Mouse (Mus musculus): ENCODE measurements around the gene Slc6a4. TPM values are rescaled to one million over a fixed set of nuclear protein-coding genes. Genes with fewer than 3 reads are reported as not detected.

Gene Slc6a4
- polyA plus RNA-seq, 1 experiment from 2014 or later, result 5.0 TPM

- no peaks in the 10 kb centered on the region for H3K27me3 ChIP-seq (ENCODE audit: control insufficient read depth, insufficient read depth, low read length)
- no peak overlapping the region for H3K27ac ChIP-seq (replicated peaks; ENCODE audit: low read depth, low read length)
- no peaks in the 10 kb centered on the region for H3K9me3 ChIP-seq (ENCODE audit: control insufficient read depth, low read length)
- H3K4me1 ChIP-seq (ENCODE audit: control insufficient read depth, insufficient read depth, low read length), result no peaks in the 10 kb centered on the region
- peaks cover 58% of the 10 kb centered on the region for H3K36me3 ChIP-seq (ENCODE audit: control insufficient read depth, insufficient read depth, low read length)
- H3K4me3 ChIP-seq (replicated peaks; ENCODE audit: low read depth, low read length), result no peak overlapping the region
- DNase-seq, result no peak
- H3K9ac ChIP-seq (replicated peaks; ENCODE audit: low read length), result no peak overlapping the region
- H3K4me2 ChIP-seq (ENCODE audit: low read length), result no peak overlapping the region
- no peak for ATAC-seq (ENCODE audit: low FRiP score, low TSS enrichment)
Observed at GRCm38 (mm10) chr11:76984173-76984572, 14.2 kb upstream of the Slc6a4 start.

GRCm38 (mm10) chr11:76990839-76991238 is 7.6 kb upstream of the Slc6a4 start:
- H3K27ac ChIP-seq (replicated peaks; ENCODE audit: low read depth, low read length), result no peak overlapping the region
- H3K9me3 ChIP-seq (ENCODE audit: control insufficient read depth, low read length), result no peaks in the 10 kb centered on the region
- ATAC-seq (ENCODE audit: low FRiP score, low TSS enrichment), result no peak
- no peak for DNase-seq
- WGBS, result 86% methylated on average over 5 of the region's 5 CpGs
- no peak overlapping the region for H3K4me3 ChIP-seq (replicated peaks; ENCODE audit: low read depth, low read length)
- H3K4me1 ChIP-seq (ENCODE audit: control insufficient read depth, insufficient read depth, low read length), result no peaks in the 10 kb centered on the region
- H3K27me3 ChIP-seq (ENCODE audit: control insufficient read depth, insufficient read depth, low read length), result no peaks in the 10 kb centered on the region; the same call in 1 of the 2 replicates
- H3K4me2 ChIP-seq (ENCODE audit: low read length), result no peak overlapping the region
- H3K9ac ChIP-seq (replicated peaks; ENCODE audit: low read length), result no peak overlapping the region
- H3K36me3 ChIP-seq (ENCODE audit: control insufficient read depth, insufficient read depth, low read length), result peaks cover 27% of the 10 kb centered on the region

- Histone ChIP-seq H3K4me1 (ENCODE audit: control insufficient read depth, insufficient read depth, low read length) (peaks cover 2% of the 10 kb centered on the region), H3K9ac (replicated peaks; ENCODE audit: low read length) (no peak overlapping the region), H3K36me3 (ENCODE audit: control insufficient read depth, insufficient read depth, low read length) (0 out of 2 replicates have a peak, but pooled peaks cover 8% of the 10 kb centered on the region), H3K27me3 (ENCODE audit: control insufficient read depth, insufficient read depth, low read length) (peaks cover 15% of the 10 kb centered on the region), H3K9me3 (ENCODE audit: control insufficient read depth, low read length) (no peaks in the 10 kb centered on the region), H3K4me3 (replicated peaks; ENCODE audit: low read depth, low read length) (no peak overlapping the region), H3K4me2 (ENCODE audit: low read length) (no peak overlapping the region), H3K27ac (replicated peaks; ENCODE audit: low read depth, low read length) (no peak overlapping the region)
- no peak for DNase-seq
- no peak for ATAC-seq (ENCODE audit: low FRiP score, low TSS enrichment)
- 30% methylated on average over 4 of the region's 4 CpGs for WGBS
Observed at GRCm38 (mm10) chr11:76992886-76993285, 5.5 kb upstream of the Slc6a4 start.

- no peak for ATAC-seq (ENCODE audit: low FRiP score, low TSS enrichment)
- Histone ChIP-seq H3K27me3 (ENCODE audit: control insufficient read depth, insufficient read depth, low read length) (peaks cover 44% of the 10 kb centered on the region), H3K27ac (replicated peaks; ENCODE audit: low read depth, low read length) (no peak overlapping the region)
Observed at GRCm38 (mm10) chr11:76995966-76996672, 2.3 kb upstream of the Slc6a4 start.

GRCm38 (mm10) chr11:76997305-76997704 is 1.1 kb upstream of the Slc6a4 start:
- Histone ChIP-seq H3K4me3 (replicated peaks; ENCODE audit: low read depth, low read length) (peak overlapping the region; percentile 43), H3K27me3 (ENCODE audit: control insufficient read depth, insufficient read depth, low read length) (peaks cover 44% of the 10 kb centered on the region), H3K27ac (replicated peaks; ENCODE audit: low read depth, low read length) (no peak overlapping the region), H3K36me3 (ENCODE audit: control insufficient read depth, insufficient read depth, low read length) (no peaks in the 10 kb centered on the region), H3K9me3 (ENCODE audit: control insufficient read depth, low read length) (no peaks in the 10 kb centered on the region), H3K9ac (replicated peaks; ENCODE audit: low read length) (no peak overlapping the region; the same call in 1 of the 2 replicates), H3K4me1 (ENCODE audit: control insufficient read depth, insufficient read depth, low read length) (peaks cover 10% of the 10 kb centered on the region), H3K4me2 (ENCODE audit: low read length) (peak overlapping the region; percentile 86)
- under 1% methylated on average over 21 of the region's 21 CpGs for WGBS
- ATAC-seq (ENCODE audit: low FRiP score, low TSS enrichment) (peak; percentile 76), DNase-seq (peak; percentile 89)

More at GRCm38 (mm10) chr11:76995966-76996672, 2.3 kb upstream of the Slc6a4 start:
- no peaks in the 10 kb centered on the region for H3K36me3 ChIP-seq (ENCODE audit: control insufficient read depth, insufficient read depth, low read length)
- no peak overlapping the region for H3K4me3 ChIP-seq (replicated peaks; ENCODE audit: low read depth, low read length)
- no peak for DNase-seq
- WGBS, result 64% methylated on average over 20 of the region's 20 CpGs
- H3K4me1 ChIP-seq (ENCODE audit: control insufficient read depth, insufficient read depth, low read length), result peaks cover 10% of the 10 kb centered on the region
- H3K9ac ChIP-seq (replicated peaks; ENCODE audit: low read length), result no peak overlapping the region
- H3K9me3 ChIP-seq (ENCODE audit: control insufficient read depth, low read length), result no peaks in the 10 kb centered on the region
- no peak overlapping the region for H3K4me2 ChIP-seq (ENCODE audit: low read length)

GRCm38 (mm10) chr11:76998705-76999226 is 363 bp downstream of the Slc6a4 start:
- no peak overlapping the region; the same call in 1 of the 2 replicates for H3K9ac ChIP-seq (replicated peaks; ENCODE audit: low read length)
- 8% methylated on average over 24 of the region's 24 CpGs for WGBS
- H3K36me3 ChIP-seq (ENCODE audit: control insufficient read depth, insufficient read depth, low read length), result no peaks in the 10 kb centered on the region
- peaks cover 44% of the 10 kb centered on the region for H3K27me3 ChIP-seq (ENCODE audit: control insufficient read depth, insufficient read depth, low read length)
- H3K4me2 ChIP-seq (ENCODE audit: low read length), result peak overlapping the region; percentile 86
- H3K4me1 ChIP-seq (ENCODE audit: control insufficient read depth, insufficient read depth, low read length), result peaks cover 10% of the 10 kb centered on the region
- H3K4me3 ChIP-seq (replicated peaks; ENCODE audit: low read depth, low read length), result peak overlapping the region; percentile 43
- H3K9me3 ChIP-seq (ENCODE audit: control insufficient read depth, low read length), result no peaks in the 10 kb centered on the region
- no peak overlapping the region for H3K27ac ChIP-seq (replicated peaks; ENCODE audit: low read depth, low read length)
- ATAC-seq (ENCODE audit: low FRiP score, low TSS enrichment) (no peak), DNase-seq (peak; percentile 31)

GRCm38 (mm10) chr11:77000741-77001140 is 2.3 kb downstream of the Slc6a4 start:
- peaks cover 44% of the 10 kb centered on the region for H3K27me3 ChIP-seq (ENCODE audit: control insufficient read depth, insufficient read depth, low read length)
- no peak overlapping the region for H3K27ac ChIP-seq (replicated peaks; ENCODE audit: low read depth, low read length)
- DNase-seq, result no peak
- no peaks in the 10 kb centered on the region for H3K36me3 ChIP-seq (ENCODE audit: control insufficient read depth, insufficient read depth, low read length)
- no peak overlapping the region for H3K4me3 ChIP-seq (replicated peaks; ENCODE audit: low read depth, low read length)
- 72% methylated on average over 5 of the region's 5 CpGs for WGBS
- peaks cover 10% of the 10 kb centered on the region for H3K4me1 ChIP-seq (ENCODE audit: control insufficient read depth, insufficient read depth, low read length)
- no peak for ATAC-seq (ENCODE audit: low FRiP score, low TSS enrichment)
- H3K4me2 ChIP-seq (ENCODE audit: low read length), result no peak overlapping the region
- H3K9me3 ChIP-seq (ENCODE audit: control insufficient read depth, low read length), result no peaks in the 10 kb centered on the region
- no peak overlapping the region for H3K9ac ChIP-seq (replicated peaks; ENCODE audit: low read length)

GRCm38 (mm10) chr11:77002361-77002760 is 4.0 kb downstream of the Slc6a4 start:
- no peak overlapping the region for H3K4me3 ChIP-seq (replicated peaks; ENCODE audit: low read depth, low read length)
- WGBS, result 83% methylated on average over 1 of the region's 1 CpGs
- H3K36me3 ChIP-seq (ENCODE audit: control insufficient read depth, insufficient read depth, low read length), result no peaks in the 10 kb centered on the region
- no peak overlapping the region for H3K27ac ChIP-seq (replicated peaks; ENCODE audit: low read depth, low read length)
- H3K9me3 ChIP-seq (ENCODE audit: control insufficient read depth, low read length), result no peaks in the 10 kb centered on the region
- no peak overlapping the region for H3K9ac ChIP-seq (replicated peaks; ENCODE audit: low read length)
- peaks cover 10% of the 10 kb centered on the region for H3K4me1 ChIP-seq (ENCODE audit: control insufficient read depth, insufficient read depth, low read length)
- no peak for DNase-seq
- H3K4me2 ChIP-seq (ENCODE audit: low read length), result no peak overlapping the region
- peaks cover 34% of the 10 kb centered on the region for H3K27me3 ChIP-seq (ENCODE audit: control insufficient read depth, insufficient read depth, low read length)
- no peak for ATAC-seq (ENCODE audit: low FRiP score, low TSS enrichment)

- Histone ChIP-seq H3K4me1 (ENCODE audit: control insufficient read depth, insufficient read depth, low read length) (no peaks in the 10 kb centered on the region), H3K9me3 (ENCODE audit: control insufficient read depth, low read length) (no peaks in the 10 kb centered on the region), H3K27me3 (ENCODE audit: control insufficient read depth, insufficient read depth, low read length) (no peaks in the 10 kb centered on the region), H3K36me3 (ENCODE audit: control insufficient read depth, insufficient read depth, low read length) (no peaks in the 10 kb centered on the region), H3K4me3 (replicated peaks; ENCODE audit: low read depth, low read length) (no peak overlapping the region), H3K9ac (replicated peaks; ENCODE audit: low read length) (no peak overlapping the region), H3K27ac (replicated peaks; ENCODE audit: low read depth, low read length) (no peak overlapping the region), H3K4me2 (ENCODE audit: low read length) (no peak overlapping the region)
- 73% methylated on average over 4 of the region's 4 CpGs for WGBS
- ATAC-seq (ENCODE audit: low FRiP score, low TSS enrichment) (no peak), DNase-seq (no peak)
Observed at GRCm38 (mm10) chr11:77005881-77006280, 7.5 kb downstream of the Slc6a4 start.
